Mouse (Mus musculus): Measurements from ENCODE around the gene Jakmip3.

The Jakmip3 gene

DNA sequence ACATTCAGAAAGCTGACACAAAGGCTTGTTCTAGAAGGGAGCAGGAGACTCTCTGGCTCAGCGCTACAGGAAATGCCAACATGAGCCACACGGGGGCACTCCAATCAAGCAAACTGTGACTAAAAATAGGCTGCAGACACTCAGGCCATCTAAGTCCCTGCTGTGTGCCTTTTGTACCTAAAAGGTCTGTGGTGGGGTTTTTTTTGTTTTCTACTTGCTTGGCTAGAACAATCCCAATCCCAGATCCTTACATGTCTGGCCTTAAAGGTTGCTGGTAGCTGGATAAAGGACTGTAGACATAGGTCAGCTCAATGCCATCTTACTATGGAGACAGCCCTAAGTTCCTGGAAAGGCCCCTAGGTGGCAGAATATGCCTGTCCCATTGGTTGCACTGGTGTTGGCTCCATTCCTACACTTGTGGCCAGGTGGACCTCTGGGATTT is 127.7 kb downstream of the Jakmip3 start:
- DNase-seq: peak; percentile 73

DNA sequence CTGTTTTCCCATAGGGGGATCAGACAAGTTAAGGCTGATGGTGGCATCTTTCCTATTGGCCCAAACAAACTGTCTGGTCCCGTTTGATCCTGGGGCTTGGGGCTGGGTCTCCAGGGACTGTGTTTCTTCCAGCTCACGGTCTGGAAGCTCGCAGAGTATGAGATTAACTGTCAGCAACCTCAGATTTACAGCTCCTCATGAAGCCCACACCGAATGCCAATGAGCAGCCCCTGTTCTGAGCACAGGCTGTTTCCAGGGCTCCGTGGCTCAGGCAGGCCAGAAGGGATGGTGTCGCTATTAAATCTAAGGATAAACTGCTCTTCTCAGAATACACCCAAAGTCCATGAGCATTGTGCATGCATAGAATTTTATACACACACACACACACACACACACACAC is 133.7 kb downstream of the Jakmip3 start:
- no peak for DNase-seq

DNA sequence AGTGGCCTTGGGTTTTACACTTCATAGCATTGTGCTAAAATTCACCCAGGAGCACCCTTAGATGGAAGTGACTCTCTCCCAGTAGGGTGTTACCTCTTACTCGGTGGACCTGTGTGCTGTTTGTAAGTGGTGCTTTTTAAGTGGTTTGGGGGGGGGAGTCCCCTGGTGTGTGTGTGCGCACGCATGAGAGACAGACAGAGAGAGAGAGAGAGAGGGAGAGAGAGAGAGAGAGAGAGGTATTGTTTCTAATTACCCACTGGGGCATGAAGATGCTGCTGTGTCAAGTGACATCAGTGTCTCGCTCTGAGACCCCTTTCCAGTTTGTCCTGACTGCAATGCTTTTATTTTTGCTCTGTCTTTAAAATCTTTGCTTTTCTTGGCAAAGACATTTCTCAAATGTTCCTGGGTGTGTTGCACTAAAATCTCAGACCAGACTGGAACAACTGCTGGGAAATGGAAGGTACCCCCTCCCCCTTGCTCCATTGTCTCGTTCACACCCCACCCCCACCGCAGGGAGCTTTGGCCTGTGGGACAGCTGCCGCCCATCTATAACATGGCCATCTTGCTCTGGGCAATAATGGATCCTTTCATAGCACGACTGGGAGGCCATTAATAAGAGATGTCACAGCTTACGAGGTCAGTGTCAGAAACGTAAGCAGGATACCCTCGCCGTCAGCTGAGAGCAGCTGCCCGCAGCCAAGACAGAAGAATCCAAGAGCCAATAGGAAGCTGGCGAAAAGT is 134.7 kb downstream of the Jakmip3 start:
- DNase-seq: no peak

DNA sequence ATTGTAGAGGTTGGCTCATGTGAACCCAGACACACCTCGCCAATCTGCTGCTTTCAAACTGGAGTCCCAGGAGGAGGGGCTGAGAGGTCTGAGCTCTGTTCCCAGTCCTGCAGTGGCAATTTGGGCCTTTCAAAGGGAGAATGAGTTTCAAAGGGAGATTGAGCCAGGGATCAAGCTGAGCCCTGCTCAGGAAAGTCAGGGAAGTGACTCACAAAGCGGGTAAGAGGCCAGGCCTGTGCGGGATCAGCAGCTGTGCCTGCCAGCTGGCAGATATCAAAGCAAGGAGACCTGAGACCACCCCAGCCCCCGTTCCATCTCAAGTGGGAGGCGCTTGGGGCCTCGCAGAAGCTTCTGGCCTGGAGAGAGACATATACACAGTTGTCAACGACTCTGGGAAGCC is 136.8 kb downstream of the Jakmip3 start:
- DNase-seq: no peak

DNA sequence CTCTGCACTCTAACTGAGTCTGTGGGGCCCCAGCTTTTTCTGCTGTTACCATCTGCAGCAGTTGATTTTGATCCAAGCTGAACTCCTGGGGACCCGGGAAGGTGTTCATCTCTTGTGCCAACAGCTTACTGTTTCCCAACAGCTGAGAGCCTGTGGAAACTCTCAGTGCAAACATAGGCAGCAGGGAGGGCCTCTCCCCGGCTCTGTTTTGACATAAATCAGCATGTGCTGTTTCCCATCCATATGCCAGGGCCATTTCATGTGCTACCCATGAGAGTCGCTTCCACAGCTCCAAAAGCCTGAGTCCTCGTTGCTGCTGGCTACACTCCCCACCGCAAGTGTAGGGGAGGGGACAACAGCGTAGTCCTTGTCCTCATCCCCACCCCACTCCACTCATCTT is 137.7 kb downstream of the Jakmip3 start:
- DNase-seq: no peak

DNA sequence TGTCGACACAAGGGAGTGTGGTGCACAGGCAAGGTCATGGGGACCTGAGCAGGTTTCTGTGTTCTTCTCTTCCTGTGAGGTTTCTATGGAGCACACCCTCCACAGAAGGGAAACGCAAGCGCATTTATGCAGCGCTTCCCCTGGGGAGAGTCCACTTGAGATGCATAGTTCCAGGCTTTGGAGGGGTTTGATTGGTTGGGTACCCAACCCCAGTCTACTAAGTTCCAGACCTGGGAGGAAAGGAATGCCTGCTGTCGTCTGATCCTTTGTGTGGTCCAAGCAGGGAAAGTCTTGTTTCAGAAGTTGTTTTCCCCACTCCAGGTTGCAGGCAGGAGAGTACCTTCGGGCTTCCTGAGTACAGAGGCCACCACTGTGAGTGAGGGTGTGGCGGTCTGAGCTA is 138.6 kb downstream of the Jakmip3 start:
- DNase-seq: no peak

DNA sequence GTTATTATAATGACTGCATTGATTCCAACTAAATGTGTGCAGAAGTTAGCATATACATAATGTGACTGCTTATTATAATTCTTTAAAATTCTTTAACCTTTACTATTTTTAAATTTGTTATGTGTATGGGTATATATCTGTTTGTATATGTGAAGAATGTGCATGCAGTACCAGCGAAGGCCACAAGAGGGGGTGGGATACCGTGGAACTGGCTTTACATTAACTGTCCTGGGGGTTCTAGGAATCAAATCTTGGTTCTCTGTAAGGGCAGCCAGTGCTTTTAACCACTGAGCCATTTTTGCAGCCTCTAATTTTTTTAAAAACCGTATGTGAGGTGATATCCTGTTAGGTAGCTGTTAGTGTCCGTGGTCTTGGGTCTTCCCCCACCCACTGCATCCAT is 140.2 kb downstream of the Jakmip3 start:
- DNase-seq: no peak

DNA sequence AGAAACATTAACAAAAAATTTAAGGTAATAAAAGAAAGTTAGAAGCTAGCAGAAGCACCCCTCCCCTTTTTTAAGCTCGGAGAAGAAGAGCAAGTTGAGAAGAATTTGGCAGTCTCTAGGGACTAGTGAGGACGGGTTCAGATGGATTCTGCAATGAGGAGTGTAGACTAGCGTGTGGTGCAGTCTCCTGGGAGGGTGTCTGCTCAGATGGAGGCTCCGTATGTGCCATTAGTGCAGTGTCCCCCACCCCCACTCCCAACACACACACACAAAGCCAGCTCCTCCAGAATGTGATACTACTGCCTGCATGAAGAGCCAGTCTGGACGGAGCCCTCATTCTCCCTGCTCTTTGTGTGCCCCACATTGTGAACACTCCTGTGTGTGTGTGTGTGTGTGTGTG is 140.6 kb downstream of the Jakmip3 start:
- DNase-seq: no peak

DNA sequence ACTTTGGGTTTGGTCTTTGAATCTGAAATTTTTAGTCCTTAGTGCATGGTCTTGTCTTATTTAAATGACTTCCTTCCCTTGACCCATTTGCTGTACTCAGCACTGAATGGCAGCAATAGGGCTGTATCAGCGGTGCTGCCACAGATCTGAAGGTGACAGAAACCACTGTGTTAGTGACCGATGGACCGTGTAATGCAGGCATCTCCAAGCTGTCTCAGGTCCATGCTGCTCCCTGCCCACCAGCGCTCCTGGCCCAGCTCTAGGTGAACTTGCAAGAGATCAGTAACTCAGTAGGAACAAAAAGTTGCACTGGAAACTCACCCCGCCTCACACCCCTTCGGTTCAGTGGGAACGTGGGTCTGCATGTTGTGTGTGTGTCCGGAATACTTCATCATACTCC is 141.8 kb downstream of the Jakmip3 start:
- no peak for DNase-seq

DNA sequence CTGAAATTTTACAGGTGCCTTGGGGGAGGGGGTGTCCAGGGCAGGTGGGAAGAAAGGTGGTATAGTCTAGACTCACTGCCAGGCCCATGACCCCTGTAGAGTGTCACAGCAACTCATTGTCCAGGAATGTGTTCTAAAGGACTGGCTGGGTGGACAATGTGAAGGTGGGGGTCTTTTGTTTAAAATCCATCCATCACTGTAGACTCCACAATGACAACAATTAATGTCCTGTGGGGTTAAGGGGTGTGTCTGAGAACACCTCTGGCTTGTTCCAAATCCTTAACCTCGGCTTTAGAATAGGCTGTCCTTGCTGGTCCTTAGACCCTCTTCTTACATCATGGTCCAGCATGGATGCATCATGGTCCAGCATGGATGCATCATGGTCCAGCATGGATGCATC is 143.8 kb downstream of the Jakmip3 start:
- no peak for DNase-seq

DNA sequence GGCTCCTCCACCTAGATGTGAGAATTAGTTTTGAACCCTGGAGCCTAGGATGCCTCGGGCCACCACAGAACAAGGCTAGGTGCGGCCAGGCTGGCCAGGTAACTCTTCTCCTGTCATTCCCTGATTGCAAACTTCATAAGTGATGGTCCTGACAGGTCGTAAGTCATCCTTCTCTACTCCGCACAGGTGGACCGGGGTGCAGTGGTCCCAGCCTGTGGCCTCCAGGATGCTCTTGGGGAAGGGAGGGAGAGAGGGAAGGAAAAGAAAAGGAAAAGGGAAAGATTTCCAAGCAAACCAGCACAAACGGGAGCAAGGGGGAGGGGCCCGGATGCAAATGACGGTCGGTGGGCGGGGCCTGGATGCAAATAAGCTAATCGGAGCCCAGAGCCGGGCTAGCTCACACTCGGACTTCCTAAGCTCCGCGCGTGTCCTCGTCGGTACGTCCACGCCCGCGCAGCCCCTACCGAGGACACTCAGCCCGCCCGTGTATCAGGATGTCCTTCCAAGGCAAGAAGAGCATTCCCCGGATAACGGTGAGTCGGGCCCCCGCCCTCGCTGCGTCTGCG is 145.2 kb downstream of the Jakmip3 start, which contains the start of gene Dpysl4:
Dpysl4 (plus strand) TSS at position 373 of the 566 bp plus-strand sequence.
- peak; percentile 71 for DNase-seq

DNA sequence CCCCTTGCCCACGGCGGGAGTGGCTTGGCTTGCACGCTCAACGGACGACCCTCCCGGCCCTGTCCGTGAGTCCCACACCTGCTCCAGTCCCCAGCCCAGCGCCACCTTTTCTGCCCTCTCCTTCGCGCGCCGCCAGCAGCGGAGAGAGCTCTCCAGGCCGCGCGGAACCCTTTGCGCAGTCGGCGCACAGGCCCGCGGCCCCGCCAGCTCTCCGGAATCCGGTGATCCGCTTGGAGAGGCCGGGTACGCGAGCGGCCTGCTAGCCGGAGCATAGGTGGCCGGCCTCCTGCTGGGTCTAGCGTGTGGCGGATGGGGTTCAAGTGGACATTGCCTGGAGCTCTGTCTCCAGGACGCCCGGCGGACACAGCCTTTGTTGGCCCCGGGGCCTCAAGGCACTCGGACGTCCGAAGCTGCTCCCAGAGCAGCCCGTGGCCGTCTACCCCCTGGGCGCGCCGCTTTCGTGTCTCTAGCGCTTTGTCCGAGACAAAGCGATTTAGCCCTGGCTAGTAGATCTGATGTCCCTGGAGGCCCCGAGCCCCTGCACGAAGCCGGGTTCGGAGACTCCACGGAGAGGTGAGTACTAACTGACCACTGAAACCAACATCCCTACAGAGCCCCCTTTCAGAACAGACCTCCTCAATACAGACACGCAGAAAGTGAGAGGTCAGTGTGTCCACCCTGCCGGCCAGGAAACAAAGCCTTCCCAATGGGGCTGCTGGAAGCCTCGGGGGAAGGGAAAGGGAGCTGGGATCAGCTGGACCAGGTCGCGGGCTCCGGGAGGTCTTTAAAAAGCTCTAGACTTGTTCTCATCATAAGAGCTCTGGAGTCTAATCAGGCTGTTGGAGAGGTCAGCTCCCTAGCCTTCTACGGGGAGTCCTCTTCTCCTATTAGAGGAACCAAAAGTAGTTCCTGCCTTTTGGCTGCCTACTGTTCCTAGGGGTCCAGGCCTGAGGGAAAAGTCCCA is 145.9 kb downstream of the Jakmip3 start:
- DNase-seq: peak; percentile 17

DNA sequence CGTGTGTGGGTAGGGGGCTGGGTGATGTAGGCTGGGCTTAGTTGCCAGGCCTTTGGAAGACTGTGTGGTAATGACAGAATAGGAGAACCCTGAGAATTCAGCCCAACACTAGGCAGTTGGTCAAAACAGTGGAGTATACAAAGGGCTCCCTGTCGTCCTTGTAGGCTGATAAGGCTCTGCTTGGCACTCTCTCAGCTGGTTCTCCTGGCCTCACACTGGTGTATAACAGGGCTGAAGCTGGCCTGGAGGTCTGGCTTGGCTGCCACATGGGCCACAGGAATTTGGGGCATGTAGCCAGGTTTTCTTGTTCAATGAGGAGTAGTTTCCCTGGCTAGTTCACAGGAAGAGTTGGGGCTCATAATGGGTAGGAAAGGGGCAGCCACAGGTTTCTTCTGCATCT is 147.3 kb downstream of the Jakmip3 start:
- DNase-seq: no peak

DNA sequence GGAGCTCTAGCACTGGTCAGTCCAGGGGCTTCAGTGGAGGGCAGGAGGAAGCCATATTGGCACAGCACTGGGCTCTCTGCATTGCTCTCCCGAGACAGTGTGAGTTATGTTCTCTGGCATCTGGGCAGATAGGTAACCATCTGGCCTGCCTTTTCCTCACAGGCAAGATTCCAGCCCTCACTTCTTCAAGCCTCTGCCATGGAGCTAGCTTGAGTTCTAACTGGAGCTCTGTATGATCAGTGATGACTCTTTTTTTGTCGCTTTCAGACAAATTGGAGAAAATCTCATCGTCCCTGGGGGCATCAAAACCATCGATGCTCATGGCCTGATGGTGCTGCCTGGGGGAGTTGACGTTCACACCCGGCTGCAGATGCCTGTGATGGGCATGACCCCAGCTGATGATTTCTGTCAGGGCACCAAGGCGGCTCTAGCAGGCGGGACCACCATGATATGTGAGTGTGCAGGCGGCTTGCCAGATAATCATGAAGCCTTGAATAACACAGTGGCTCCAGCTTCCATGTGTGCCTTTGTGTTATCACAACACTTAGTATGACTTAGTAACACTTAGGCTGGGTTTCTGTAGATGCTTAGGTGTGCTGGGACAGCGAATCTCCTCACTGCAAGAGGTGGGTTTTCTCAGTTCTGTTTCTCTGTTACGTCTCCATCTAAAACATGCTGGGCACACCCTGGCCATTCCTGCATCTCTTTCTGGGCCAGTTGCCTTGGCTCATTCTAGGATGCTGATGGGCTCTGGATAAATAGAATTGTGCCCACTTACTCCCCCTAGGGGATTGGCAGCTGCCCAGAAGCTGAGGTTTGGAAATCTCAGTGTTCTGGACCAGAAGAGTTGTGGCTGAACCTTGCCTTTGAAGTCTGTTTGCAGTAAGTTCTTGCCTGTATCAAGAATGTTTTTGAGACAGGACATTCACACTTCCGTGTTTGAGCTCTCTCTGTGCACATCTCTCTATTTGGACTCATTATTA is 149.7 kb downstream of the Jakmip3 start:
- DNase-seq: no peak

DNA sequence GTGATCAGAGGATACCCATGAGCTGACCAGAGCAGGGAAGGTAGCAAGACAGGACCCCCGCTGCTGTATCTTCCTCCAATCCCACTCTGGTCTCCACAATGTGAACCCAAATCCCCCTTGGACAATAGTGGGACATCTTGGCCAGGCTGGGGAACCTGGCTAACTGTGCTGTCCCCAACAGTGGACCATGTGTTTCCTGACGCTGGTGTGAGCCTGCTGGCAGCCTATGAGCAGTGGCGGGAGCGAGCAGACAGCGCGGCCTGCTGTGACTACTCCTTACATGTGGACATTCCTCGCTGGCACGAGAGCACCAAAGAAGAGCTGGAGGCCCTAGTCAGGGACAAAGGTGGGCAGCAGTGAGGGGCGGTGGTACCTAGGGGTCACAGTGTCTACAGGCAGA is 151.2 kb downstream of the Jakmip3 start:
- no peak for DNase-seq

DNA sequence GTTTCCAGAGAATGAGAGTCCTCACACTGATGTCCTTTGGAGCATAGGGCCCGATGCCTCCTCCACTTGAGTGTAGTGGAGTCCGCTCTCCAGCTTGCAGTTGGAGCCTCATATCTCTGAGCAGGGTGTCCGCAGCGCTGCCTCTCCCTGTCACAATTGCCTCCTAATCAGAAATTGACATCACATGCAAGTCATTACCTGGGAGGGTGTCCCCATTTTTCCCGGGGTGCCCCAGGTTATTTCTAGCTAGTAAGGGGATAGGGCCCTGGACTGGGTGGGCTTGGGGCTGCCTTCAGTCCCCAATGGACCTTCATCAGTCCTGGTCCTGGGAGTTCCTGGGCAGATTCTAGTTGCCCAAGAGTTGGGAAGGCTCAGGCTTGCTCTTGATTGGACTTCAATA is 152.1 kb downstream of the Jakmip3 start:
- no peak for DNase-seq

DNA sequence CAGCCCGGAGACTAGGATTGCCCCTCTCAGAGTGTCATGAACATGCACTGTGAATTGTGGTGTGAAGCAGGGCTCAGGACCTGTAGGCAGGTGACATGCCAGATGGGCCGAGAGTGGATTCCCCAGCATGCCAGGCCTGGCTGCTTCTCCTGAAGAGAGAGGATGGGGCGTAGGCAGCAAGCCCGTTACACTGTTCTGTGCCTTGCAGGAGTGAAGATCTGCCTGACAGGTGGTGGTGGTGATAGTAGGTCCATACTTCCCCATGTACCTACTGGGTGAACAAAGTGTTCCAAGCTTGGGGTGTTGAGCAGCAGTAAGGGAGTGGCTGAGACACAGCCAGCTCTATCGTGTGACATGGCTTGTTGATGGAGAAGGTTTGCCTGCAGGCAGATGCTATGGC is 152.6 kb downstream of the Jakmip3 start:
- DNase-seq: no peak

DNA sequence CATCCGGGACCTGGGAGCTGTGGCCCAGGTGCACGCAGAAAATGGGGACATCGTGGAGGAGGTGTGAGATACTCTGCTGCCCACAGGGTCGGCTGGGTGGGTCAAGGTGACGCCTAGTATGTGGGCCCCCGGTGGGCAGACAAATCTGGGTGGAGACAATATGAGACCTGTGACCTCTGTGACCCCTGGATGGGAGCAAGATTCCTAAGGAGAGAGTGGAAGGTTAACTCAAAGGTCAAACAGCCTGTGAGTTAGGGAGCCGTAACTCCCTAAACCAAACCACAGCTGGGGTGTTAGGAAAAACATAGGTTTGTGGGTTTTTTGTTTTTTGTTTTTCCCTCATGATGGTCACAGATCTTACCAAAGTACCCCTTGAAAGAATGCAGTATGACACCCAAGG is 153.3 kb downstream of the Jakmip3 start:
- no peak for DNase-seq

DNA sequence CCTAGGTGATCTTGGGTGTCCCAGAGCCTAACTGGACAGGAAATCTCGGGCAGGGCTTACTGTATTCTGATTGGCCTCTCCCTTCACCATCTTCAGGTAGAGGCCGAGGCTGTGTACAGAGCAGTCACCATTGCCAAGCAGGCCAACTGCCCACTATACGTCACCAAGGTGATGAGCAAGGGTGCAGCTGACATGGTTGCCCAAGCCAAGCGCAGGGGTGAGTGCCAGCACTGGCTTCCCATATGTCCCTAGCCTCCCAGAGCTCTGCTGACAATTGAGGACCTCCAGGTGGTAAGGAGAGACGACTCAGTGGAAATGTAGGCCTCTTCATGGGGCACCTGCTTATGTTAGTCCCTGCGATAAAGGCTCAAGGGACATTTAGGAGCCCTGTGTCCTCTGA is 154.2 kb downstream of the Jakmip3 start:
- no peak for DNase-seq

DNA sequence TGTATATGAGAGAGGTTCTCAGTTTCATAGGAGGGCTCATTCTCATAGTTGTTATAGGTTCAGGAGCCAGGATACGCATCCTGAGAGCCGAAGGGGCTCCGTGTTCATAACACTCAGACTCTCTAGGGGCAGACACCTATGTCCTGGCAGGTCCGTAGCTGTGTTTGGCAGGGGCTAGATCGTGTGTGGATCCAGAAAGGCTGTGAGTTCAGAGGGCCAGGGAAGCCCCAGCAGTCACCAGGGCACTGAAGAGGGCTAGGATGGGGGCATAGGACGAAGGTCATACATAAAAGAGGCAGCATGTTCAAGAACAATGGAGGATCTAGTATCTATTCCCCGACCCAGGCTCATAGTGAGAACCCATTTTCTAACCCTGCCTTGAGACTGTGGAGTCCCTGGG is 154.8 kb downstream of the Jakmip3 start:
- DNase-seq: no peak

DNA sequence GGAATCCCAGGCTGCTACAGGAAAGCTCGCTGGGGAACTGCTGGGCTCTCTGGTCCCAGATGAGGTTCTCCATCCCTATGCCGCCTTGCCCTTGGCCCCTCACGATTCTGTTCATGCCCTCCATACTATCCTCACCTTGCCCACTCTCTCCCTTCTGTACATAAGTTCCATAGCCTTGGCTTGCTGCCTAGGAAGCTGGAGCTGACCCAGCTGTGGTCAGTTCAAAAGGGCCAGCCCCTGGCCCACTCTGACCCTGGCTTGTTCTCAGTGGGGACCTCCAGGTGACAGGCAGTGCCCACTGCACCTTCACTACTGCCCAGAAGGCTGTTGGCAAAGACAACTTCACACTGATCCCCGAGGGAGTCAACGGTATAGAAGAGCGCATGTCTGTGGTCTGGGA is 155.9 kb downstream of the Jakmip3 start:
- DNase-seq: no peak

DNA sequence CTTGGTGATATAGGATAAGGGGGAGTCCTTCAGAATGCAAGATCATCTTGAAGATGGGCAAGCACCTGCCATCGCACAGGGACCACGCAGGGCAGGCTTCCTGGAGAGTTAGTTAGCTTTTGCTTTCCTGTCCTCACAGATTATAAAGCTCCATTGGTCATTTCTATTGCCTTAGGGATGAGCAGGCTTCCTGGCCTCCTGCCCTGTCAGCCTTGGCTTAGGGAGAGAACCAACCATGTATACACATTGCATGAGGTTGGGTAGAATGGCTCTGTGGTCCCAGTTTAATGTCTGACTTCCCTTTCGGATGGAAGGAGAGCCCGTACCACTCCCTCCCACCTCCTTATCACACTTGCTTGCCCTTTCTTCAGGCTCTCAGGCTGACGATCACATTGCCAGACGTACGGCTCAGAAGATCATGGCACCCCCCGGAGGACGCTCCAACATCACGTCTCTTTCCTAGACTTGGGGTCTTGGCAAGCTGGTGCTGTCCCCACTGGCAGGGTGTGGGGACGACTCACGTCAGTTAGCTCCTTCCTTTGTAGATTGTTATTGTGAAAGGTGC is 160.1 kb downstream of the Jakmip3 start:
- DNase-seq: no peak
